Mouse (Mus musculus) embryonic facial prominence, embryonic 15.5 days (tissue): ENCODE results near the gene Crygb. TPM values are rescaled to one million over a fixed set of nuclear protein-coding genes. Genes with fewer than 3 reads are reported as not detected.

Experiments
- ATAC-seq: fragments of 200-750 bp; cut with Nextera tagmentation; 2 replicates; pipeline ENCODE4 v1.8.0; 2017; ENCODE audit warnings: low read depth, moderate TSS enrichment; ENCODE audit not compliant: insufficient number of reproducible peaks, low FRiP score, low TSS enrichment
- H3K27ac ChIP-seq: fragments of 300-500 bp; sonication (generic); replicated peaks from 2 replicates; pipeline ENCODE4 v1.5.1; 2015; ENCODE audit warnings: mild to moderate bottlenecking, inconsistent platforms
- H3K27me3 ChIP-seq: fragments of 300-500 bp; sonication (generic); 2 replicates; pipeline ENCODE4 v1.6.1; 2015; ENCODE audit warnings: inconsistent platforms
- H3K36me3 ChIP-seq: fragments of 300-500 bp; sonication (generic); 2 replicates; pipeline ENCODE4 v1.6.1; 2015; ENCODE audit warnings: mild to moderate bottlenecking, inconsistent platforms
- H3K4me1 ChIP-seq: fragments of 300-500 bp; sonication (generic); 2 replicates; pipeline ENCODE4 v1.6.1; 2015; ENCODE audit warnings: inconsistent platforms
- H3K4me2 ChIP-seq: fragments of 300-500 bp; sonication (generic); replicated peaks from 2 replicates; pipeline ENCODE4 v1.6.1; 2015; ENCODE audit warnings: mild to moderate bottlenecking, inconsistent platforms
- H3K4me3 ChIP-seq: fragments of 300-500 bp; sonication (generic); replicated peaks from 2 replicates; pipeline ENCODE4 v1.5.1; 2015; ENCODE audit warnings: mild to moderate bottlenecking, inconsistent platforms
- H3K9ac ChIP-seq: fragments of 300-500 bp; sonication (generic); 2 replicates; pipeline ENCODE4 v1.6.1; 2015; ENCODE audit warnings: inconsistent platforms
- H3K9me3 ChIP-seq: fragments of 300-500 bp; sonication (generic); replicated peaks from 2 replicates; pipeline ENCODE4 v1.6.1; 2016; ENCODE audit warnings: inconsistent platforms
- WGBS: fragments of 180-500 bp; shearing (Covaris S2); methylation state at CpG from one replicate; pipeline ENCODE4 v1.1.7; 2015; 5-methylcytosine and 5-hydroxymethylcytosine counted together
- polyA plus RNA-seq: library from polyadenylated mRNA; unstranded; fragments of >200 nt; fragmentation: Nextera tagmentation; extraction: Ambion mirVana; gene quantifications from 2 replicates; pipeline ENCODE4 v1.2.1, GENCODE M21; 2015

The Crygb gene
- polyA plus RNA-seq, 1 experiment from 2014 or later, result 2.7 TPM

- WGBS, result 10% methylated on average over 3 of the region's 3 CpGs
- Histone ChIP-seq H3K9ac (no peak overlapping the region), H3K27me3 (no peaks in the 10 kb centered on the region), H3K4me3 (no peak overlapping the region), H3K27ac (no peak overlapping the region), H3K4me1 (no peaks in the 10 kb centered on the region), H3K9me3 (no peaks in the 10 kb centered on the region), H3K36me3 (no peaks in the 10 kb centered on the region), H3K4me2 (no peak overlapping the region)
- no peak for ATAC-seq
Measured at GRCm38 (mm10) chr1:65035513-65035912, 46.6 kb downstream of the Crygb start.

- no peak for ATAC-seq
- Histone ChIP-seq H3K4me2 (no peak within 1 kb of the TSS), H3K9me3 (no peaks in the 10 kb centered on the region), H3K4me3 (no peak within 1 kb of the TSS), H3K9ac (no peak within 1 kb of the TSS), H3K27ac (no peak within 1 kb of the TSS), H3K36me3 (no peaks in the 10 kb centered on the region), H3K4me1 (no peaks in the 10 kb centered on the region), H3K27me3 (no peaks in the 10 kb centered on the region)
Measured at GRCm38 (mm10) chr1:65032641-65033040, 49.4 kb downstream of the Crygb start, which contains the start of gene Akr1cl. Akr1cl (minus strand) TSS chr1:65032759.

Other genes with a start within 250 kb of the Crygb start
- 6.8 and 7.6 TPM in 2 replicates for gene Plekhm3, start 125.5 kb downstream of the Crygb start, polyA plus RNA-seq
- 0.09 TPM in 1 of 2 replicates, not detected in the other for gene Akr1cl, start 49.5 kb downstream of the Crygb start, polyA plus RNA-seq
- 1.8 and 2.4 TPM in 2 replicates for gene Cryge, start 31.1 kb downstream of the Crygb start, polyA plus RNA-seq
- gene Crygd, start 18.8 kb downstream of the Crygb start, polyA plus RNA-seq, result 1.9 and 2.0 TPM in 2 replicates
- gene Crygc, start 8.6 kb downstream of the Crygb start, polyA plus RNA-seq, result 1.8 and 1.9 TPM in 2 replicates
- gene Cryga, start 21.1 kb upstream of the Crygb start, polyA plus RNA-seq, result 5.7 and 7.3 TPM in 2 replicates
- gene Gm28845, start 37.3 kb upstream of the Crygb start, polyA plus RNA-seq, result not detected in 2 replicates
- 0.27 and 0.33 TPM in 2 replicates for gene D630023F18Rik, start 40.9 kb upstream of the Crygb start, polyA plus RNA-seq
- 125 and 126 TPM in 2 replicates for gene Idh1, start 104.2 kb upstream of the Crygb start, polyA plus RNA-seq
- 10.7 and 10.9 TPM in 2 replicates for gene Pikfyve, start 104.4 kb upstream of the Crygb start, polyA plus RNA-seq
- 0.17 and 0.24 TPM in 2 replicates for gene Pth2r, start 199.8 kb upstream of the Crygb start, polyA plus RNA-seq